Mouse (Mus musculus) limb, embryonic 15.5 days (tissue): ENCODE results near the gene Rab40b. TPM values are rescaled to one million over a fixed set of nuclear protein-coding genes. Genes with fewer than 3 reads are reported as not detected.

ENCODE experiments used
- ATAC-seq: fragments of 200-750 bp; cut with Nextera tagmentation; 2 replicates; pipeline ENCODE4 v1.8.0; 2017; ENCODE audit warnings: low read depth, moderate TSS enrichment; ENCODE audit not compliant: insufficient number of reproducible peaks, low FRiP score, low TSS enrichment
- H3K27ac ChIP-seq: fragments of 300-500 bp; sonication (generic); 2 replicates; pipeline ENCODE4 v1.5.1; 2015; ENCODE audit warnings: moderate library complexity, mild to moderate bottlenecking, inconsistent platforms
- H3K27me3 ChIP-seq: fragments of 300-500 bp; sonication (generic); 2 replicates; pipeline ENCODE4 v1.6.1; 2015; ENCODE audit warnings: inconsistent platforms
- H3K36me3 ChIP-seq: fragments of 300-500 bp; sonication (generic); 2 replicates; pipeline ENCODE4 v1.6.1; 2015; ENCODE audit warnings: inconsistent platforms
- H3K4me1 ChIP-seq: fragments of 300-500 bp; sonication (generic); 2 replicates; pipeline ENCODE4 v1.6.1; 2015; ENCODE audit warnings: inconsistent platforms
- H3K4me2 ChIP-seq: fragments of 300-500 bp; sonication (generic); 2 replicates; pipeline ENCODE4 v1.6.1; 2015; ENCODE audit warnings: mild to moderate bottlenecking, inconsistent platforms
- H3K4me3 ChIP-seq: fragments of 300-500 bp; sonication (generic); 2 replicates; pipeline ENCODE4 v1.5.1; 2015; ENCODE audit warnings: mild to moderate bottlenecking, inconsistent platforms
- H3K9ac ChIP-seq: fragments of 300-500 bp; sonication (generic); 2 replicates; pipeline ENCODE4 v1.6.1; 2015; ENCODE audit warnings: inconsistent platforms
- H3K9me3 ChIP-seq: fragments of 300-500 bp; sonication (generic); 2 replicates; pipeline ENCODE4 v1.6.1; 2016; ENCODE audit warnings: inconsistent platforms
- WGBS: fragments of 180-500 bp; shearing (Covaris S2); methylation state at CpG from one replicate; pipeline ENCODE4 v1.1.7; 2015; 5-methylcytosine and 5-hydroxymethylcytosine counted together
- polyA plus RNA-seq: library from polyadenylated mRNA; unstranded; fragments of >200 nt; fragmentation: Nextera tagmentation; extraction: Ambion mirVana; gene quantifications from 2 replicates; pipeline ENCODE4 v1.2.1, GENCODE M21; 2015

The Rab40b gene
- 18.6 and 37.5 TPM in 2 replicates for polyA plus RNA-seq

DNA sequence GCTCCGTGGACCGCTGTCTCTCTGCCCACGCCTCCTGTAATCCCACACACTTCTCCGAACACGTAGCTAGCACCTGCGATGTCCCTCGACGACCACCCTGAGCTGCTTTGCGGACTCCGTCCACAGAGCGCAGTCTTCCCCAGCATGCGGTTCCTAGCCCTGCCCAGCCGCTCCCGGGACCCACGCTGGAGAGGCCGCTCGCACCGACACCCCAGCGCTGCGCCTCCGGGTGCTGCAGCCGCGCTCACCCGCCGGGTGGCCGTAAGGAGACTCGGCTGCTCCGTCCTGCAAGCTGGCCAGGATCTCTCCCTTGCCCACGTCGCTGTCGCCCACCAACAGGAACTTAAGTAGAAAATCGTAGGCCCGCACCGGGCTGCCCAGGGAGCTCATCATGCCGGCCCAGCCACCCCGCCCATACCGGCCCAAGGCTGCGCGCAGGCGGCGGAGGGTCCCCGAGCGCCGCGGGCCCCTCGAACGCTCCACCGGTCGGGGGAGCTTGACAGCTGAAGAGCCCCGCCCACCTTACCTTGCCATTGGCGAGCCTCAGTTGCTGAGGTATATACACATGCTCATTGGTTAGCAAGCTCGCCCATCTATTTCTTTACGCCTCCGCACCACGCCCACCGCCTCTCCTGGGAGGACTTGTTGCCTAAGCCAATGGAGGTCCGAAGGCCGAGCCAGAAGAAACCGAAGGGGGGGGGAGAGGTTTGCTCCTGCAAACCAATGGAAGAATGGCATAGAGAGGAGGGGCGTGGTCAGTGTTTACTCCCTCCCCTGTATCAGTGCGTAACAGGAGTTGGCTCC is at the start of gene Rab40b:
TSS of gene Rab40b (minus strand) at position 502 of the 804 bp plus-strand sequence.
- Histone ChIP-seq H3K9ac (peak within 1 kb of the TSS; percentile 50), H3K27ac (peak within 1 kb of the TSS; percentile 44; the same call in 1 of the 2 replicates), H3K36me3 (no peaks in the 10 kb centered on the region), H3K4me3 (peak within 1 kb of the TSS; percentile 63), H3K27me3 (no peaks in the 10 kb centered on the region), H3K4me1 (peaks cover 16% of the 10 kb centered on the region), H3K4me2 (peak within 1 kb of the TSS; percentile 83), H3K9me3 (no peaks in the 10 kb centered on the region)
- 1% methylated on average over 61 of the region's 61 CpGs for WGBS
- ATAC-seq, result peak; percentile 99

DNA sequence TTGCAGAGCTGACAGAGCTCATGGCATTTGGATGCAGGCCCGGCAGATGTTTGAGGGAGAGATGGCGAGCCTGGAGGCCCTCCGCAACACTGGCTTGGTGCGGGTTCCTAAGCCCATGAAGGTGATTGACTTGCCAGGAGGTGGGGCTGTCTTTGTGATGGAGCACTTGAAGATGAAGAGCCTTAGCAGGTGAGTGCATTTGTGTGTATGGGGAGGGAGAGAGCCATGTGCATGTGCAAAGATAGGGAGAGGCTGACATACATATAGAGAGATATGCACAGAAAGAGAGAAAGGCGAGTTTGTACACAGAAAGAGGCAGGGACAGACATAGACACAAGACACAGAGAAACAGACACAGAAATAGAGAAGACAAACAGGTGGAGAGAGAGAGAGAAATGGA is 49.2 kb upstream of the Rab40b start:
- 72% methylated on average over 5 of the region's 5 CpGs for WGBS
- H3K4me1 ChIP-seq, result peaks cover 12% of the 10 kb centered on the region
- H3K9me3 ChIP-seq, result no peaks in the 10 kb centered on the region
- H3K36me3 ChIP-seq, result no peaks in the 10 kb centered on the region
- no peak overlapping the region for H3K4me3 ChIP-seq
- H3K4me2 ChIP-seq, result no peak overlapping the region
- H3K9ac ChIP-seq, result no peak overlapping the region
- no peak for ATAC-seq
- no peak overlapping the region for H3K27ac ChIP-seq
- H3K27me3 ChIP-seq, result no peaks in the 10 kb centered on the region

DNA sequence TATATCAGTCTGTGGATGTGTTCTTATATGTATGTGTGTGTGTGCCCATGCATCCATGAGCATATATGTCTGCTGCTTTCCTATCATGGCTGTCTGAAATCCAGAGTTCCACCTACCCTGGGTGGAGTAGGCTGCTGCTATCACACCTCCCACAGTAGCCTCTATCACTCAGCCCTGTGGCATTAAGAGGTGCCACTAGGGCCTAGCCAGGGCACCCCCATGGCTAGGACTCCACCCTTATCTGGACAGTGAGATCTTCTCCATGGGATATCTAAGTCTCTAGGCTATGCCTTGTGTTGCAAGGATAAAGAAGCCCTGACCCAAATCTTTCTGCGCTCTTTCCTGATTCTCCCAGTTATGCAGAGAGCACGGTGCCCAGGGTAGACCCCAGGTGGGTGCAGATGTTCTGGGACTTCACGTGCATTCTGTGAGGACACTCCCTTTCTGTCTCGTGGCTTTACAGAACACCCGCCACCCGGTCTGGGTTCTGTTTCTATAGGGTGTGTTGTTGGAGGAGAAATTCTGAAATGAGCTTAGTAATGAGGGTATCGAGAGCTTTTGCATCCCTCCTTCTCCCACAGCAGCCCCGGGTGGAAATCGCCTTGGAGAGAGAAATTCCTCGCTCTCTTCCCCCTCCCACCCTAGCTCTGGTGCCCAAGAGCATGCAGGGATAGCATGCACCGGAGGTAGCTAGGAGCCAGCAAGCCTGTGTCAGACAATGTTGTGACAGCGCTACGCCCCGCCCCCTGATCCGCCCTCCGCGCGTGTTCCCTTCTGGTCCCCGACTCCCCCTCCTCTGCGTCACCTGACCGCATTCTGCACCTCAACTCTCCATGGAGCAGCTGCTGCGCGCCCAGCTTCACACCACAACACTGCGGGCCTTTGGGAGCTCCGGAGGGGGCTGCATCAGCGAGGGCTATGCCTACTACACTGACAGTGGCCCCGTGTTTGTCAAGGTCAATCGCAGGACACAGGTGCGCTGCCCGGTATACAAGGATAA is 46.4 kb upstream of the Rab40b start, which contains the start of gene Fn3k:
TSS of gene Fn3k (plus strand) at position 758 of the 1,000 bp plus-strand sequence.
- H3K4me1 ChIP-seq, result peaks cover 12% of the 10 kb centered on the region
- no peaks in the 10 kb centered on the region for H3K9me3 ChIP-seq
- peak within 1 kb of the TSS; percentile 41 for H3K4me3 ChIP-seq
- H3K4me2 ChIP-seq, result peak within 1 kb of the TSS; percentile 87
- ATAC-seq, result peak; percentile 84
- no peak within 1 kb of the TSS for H3K27ac ChIP-seq
- H3K27me3 ChIP-seq, result no peaks in the 10 kb centered on the region
- 7% methylated on average over 29 of the region's 30 CpGs for WGBS
- peaks cover 6% of the 10 kb centered on the region for H3K36me3 ChIP-seq
- 0 out of 2 replicates have a peak within 1 kb of the TSS, but pooled peaks have one; percentile 29 for H3K9ac ChIP-seq

DNA sequence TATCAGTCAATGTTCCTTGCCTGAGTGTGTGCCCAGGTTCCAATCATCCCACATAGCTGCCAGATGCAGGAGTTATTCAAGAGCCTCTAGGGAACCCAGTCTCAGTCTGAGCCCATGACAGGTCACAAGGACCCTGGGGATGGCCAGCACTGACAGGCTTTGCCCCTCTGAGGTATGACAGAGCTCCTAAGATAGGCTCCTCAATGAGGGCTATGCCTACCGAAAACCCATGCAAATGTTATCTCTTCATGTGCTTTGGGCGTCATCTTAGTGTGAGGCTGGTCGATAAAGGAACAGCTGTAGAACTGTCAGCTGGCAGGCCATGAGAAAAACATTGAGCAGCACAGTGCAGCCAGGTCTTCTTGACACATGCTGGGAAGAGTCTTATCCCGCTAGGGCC is 45.3 kb upstream of the Rab40b start:
- Histone ChIP-seq H3K27me3 (no peaks in the 10 kb centered on the region), H3K27ac (no peak overlapping the region), H3K9me3 (no peaks in the 10 kb centered on the region), H3K4me1 (peaks cover 12% of the 10 kb centered on the region), H3K36me3 (peaks cover 17% of the 10 kb centered on the region), H3K9ac (no peak overlapping the region), H3K4me2 (no peak overlapping the region), H3K4me3 (no peak overlapping the region)
- 82% methylated on average over 4 of the region's 4 CpGs for WGBS
- no peak for ATAC-seq

DNA sequence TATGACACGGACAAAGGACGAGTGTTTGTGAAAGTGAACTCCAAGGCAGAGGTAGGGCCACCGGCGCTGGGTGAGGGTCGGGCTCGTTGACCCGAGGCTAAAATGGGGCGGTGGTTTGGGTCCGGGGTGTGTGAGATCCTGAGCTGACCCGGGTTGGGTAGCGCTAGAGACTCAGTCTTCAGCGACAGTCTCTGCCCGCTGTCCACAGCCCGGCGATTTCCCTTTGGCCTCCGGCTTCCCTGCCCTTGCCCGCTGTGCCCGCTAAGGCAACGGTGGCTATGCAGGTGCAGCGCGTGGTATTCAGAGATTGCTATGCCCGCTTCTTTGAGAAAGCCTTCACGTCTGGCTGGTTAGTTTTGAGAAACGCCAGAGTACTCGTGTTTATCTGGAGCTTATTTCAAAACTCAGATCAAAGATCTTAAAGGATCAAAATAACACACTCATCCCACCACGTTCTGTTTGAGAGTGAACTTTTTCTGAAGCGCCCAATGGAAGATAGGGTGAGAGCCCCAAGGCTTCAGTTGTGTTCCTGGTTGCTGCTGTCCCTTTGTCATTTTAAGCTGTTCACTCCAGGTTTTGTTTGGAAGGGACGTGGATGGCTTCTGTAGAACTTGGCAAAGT is 33.6 kb upstream of the Rab40b start:
- H3K27me3 ChIP-seq, result no peaks in the 10 kb centered on the region
- under 1% methylated on average over 28 of the region's 28 CpGs for WGBS
- H3K4me3 ChIP-seq, result peak overlapping the region; percentile 77
- H3K4me2 ChIP-seq, result peak overlapping the region; percentile 88
- H3K27ac ChIP-seq, result peak overlapping the region; percentile 72
- peaks cover 6% of the 10 kb centered on the region; the same call in 1 of the 2 replicates for H3K4me1 ChIP-seq
- no peaks in the 10 kb centered on the region for H3K36me3 ChIP-seq
- peak; percentile 42 for ATAC-seq
- peak overlapping the region; percentile 74 for H3K9ac ChIP-seq
- H3K9me3 ChIP-seq, result no peaks in the 10 kb centered on the region

DNA sequence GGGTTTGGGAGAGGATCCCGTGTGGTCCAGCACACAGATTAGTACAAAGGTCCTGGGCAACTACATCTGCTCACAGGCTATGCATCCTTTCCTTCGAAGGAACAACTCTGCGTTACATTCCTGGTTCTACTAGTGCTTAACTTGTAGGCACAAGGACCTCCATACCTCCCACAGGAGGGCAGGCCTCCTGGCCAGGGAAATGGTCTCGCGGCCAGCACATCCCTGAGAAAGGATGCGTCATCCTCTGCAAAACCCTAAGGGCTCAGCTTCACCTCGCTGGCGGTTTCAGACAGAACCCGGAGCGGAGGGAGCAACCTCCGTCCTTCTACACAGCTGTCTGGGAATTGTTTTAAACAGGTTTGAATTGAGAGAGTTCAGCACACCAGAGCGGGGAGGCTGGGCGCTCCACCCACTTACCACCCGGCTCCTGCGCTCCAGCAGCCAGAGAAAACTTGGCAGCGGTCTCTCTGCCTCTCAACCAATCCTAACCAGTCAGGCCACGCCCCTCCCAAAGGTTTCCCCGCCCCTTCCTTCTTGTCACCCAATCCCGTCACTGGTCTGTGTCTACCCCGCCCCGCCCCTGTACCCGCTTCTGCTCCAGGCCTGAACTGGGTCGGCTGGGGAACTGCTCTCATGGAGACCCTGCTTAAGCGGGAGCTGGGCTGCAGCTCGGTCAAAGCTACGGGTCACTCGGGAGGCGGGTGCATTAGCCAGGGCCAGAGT is 32.9 kb upstream of the Rab40b start, which contains the start of gene Fn3krp:
TSS of gene Fn3krp (plus strand) at position 572 of the 723 bp plus-strand sequence.
- ATAC-seq, result peak; percentile 100
- peak within 1 kb of the TSS; percentile 77 for H3K4me3 ChIP-seq
- H3K27ac ChIP-seq, result peak within 1 kb of the TSS; percentile 73
- H3K36me3 ChIP-seq, result no peaks in the 10 kb centered on the region
- peaks cover 6% of the 10 kb centered on the region; the same call in 1 of the 2 replicates for H3K4me1 ChIP-seq
- H3K9me3 ChIP-seq, result no peaks in the 10 kb centered on the region
- H3K9ac ChIP-seq, result peak within 1 kb of the TSS; percentile 74
- H3K4me2 ChIP-seq, result peak within 1 kb of the TSS; percentile 88
- no peaks in the 10 kb centered on the region for H3K27me3 ChIP-seq
- 1% methylated on average over 28 of the region's 28 CpGs for WGBS

DNA sequence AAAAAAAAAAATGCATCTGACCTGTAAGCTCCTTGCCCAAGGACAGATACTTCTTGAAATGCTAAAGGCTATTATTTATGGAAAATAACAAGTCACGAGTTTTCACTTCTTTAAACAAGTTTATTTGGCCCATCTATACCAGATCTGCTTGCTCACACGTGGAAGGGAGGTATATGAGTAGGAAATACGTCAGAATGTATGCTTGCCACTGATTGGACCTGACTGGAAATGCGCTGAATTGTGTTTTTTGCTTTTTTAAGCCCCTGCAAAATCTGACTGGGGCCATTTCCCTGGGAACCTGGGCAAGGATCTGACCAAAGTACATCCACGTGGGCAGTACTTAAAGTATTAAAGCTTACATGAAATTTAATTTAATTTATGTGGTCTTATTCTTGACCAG is 32.3 kb upstream of the Rab40b start:
- WGBS, result 46% methylated on average over 5 of the region's 5 CpGs

DNA sequence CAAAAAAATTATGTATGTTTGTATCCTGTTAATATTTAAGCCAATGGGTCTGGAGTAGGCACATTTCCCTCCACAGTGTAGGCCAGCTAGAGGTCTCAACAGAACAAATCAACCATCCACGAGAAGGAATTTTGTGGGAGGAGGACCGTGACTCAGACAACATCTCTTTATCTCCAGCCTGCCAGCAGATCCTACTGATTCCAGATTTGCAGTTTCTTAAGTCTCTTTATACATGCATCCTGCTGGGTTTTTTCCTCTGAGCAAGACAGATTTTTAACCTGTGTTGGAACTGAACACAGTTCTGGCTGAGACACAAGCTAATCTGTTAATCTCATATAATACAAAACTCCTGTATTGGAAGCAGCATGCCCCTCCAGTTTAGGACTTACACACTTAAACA is 30.9 kb upstream of the Rab40b start:
- no peak overlapping the region for H3K4me3 ChIP-seq
- no peak overlapping the region for H3K9ac ChIP-seq
- H3K36me3 ChIP-seq, result no peaks in the 10 kb centered on the region
- no peak for ATAC-seq
- H3K27me3 ChIP-seq, result no peaks in the 10 kb centered on the region
- no peaks in the 10 kb centered on the region for H3K9me3 ChIP-seq
- no peak overlapping the region for H3K4me2 ChIP-seq
- H3K4me1 ChIP-seq, result peaks cover 6% of the 10 kb centered on the region; the same call in 1 of the 2 replicates
- H3K27ac ChIP-seq, result no peak overlapping the region
- WGBS, result 79% methylated on average over 2 of the region's 2 CpGs

More for the DNA sequence above, 32.3 kb upstream of the Rab40b start:
- H3K4me3 ChIP-seq, result peak overlapping the region; percentile 77
- ATAC-seq, result no peak
- no peaks in the 10 kb centered on the region for H3K36me3 ChIP-seq
- H3K27ac ChIP-seq, result no peak overlapping the region
- no peaks in the 10 kb centered on the region for H3K27me3 ChIP-seq
- H3K4me1 ChIP-seq, result peaks cover 6% of the 10 kb centered on the region; the same call in 1 of the 2 replicates
- H3K4me2 ChIP-seq, result peak overlapping the region; percentile 88
- H3K9ac ChIP-seq, result no peak overlapping the region
- H3K9me3 ChIP-seq, result no peaks in the 10 kb centered on the region

DNA sequence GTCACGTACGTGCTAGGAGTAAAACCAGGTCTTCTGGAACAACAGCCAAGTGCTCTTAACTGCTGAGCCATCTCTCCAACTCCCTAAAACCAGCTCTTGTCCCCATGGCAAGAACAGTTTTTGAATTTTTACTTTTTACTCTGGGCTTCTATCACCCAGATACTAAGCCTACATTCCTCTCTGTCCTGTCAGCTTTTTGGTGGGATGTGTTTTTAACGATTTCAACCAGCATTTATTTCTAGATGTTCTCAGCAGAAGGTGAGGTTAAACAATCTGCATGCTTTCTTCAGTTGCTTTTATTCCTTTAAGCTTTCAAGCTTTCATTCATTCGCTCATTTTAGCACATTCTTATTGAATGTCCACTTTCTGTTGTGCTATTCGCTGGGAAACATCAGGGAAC is 29.9 kb upstream of the Rab40b start:
- Histone ChIP-seq H3K27me3 (no peaks in the 10 kb centered on the region), H3K9me3 (no peaks in the 10 kb centered on the region), H3K4me3 (no peak overlapping the region), H3K4me1 (peaks cover 6% of the 10 kb centered on the region; the same call in 1 of the 2 replicates), H3K9ac (no peak overlapping the region), H3K4me2 (no peak overlapping the region), H3K27ac (no peak overlapping the region), H3K36me3 (no peaks in the 10 kb centered on the region)
- 79% methylated on average over 5 of the region's 5 CpGs for WGBS
- ATAC-seq, result no peak

DNA sequence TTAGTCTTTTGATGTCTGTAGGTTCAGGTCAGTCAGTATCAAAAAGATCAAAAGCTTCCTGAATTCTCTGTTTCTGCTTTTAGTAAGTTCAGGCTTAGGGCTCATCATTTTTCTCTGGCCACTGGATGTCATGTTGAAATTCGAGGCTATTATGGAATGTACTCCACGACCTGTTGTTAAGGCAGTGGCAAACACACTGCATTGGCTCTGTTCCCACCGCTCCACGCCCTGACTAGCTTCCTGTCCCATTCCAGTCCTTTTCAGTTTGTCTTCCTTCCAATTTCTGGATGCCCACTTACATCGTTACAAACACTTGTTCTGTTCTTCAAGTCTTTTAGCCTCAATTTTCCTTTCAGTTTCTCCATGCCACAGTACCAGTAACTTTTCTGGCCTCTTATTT is 27.3 kb upstream of the Rab40b start:
- H3K27me3 ChIP-seq, result no peaks in the 10 kb centered on the region
- no peaks in the 10 kb centered on the region for H3K4me1 ChIP-seq
- 63% methylated on average over 5 of the region's 5 CpGs for WGBS
- no peaks in the 10 kb centered on the region for H3K9me3 ChIP-seq
- no peak overlapping the region for H3K9ac ChIP-seq
- H3K36me3 ChIP-seq, result no peaks in the 10 kb centered on the region
- H3K4me3 ChIP-seq, result no peak overlapping the region
- ATAC-seq, result no peak
- no peak overlapping the region for H3K27ac ChIP-seq
- H3K4me2 ChIP-seq, result no peak overlapping the region

DNA sequence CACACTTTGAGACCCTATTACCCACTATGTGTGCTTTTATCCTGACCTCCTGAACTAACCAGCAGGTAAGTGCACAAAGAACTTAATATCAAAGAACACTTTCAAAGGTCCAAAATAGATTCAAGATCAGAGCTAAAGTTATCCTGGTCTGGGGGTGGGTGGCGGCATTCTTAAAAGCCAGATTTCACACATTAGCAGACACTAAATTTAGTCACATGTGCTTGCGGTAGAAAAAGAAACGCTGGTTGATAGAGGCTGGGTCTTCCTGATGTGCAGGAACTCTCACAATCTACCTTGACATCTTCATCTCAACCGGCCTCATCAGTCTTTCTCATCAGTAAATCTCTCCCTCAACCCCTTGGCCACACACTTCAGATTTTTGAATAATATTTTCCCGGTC is 26.7 kb upstream of the Rab40b start:
- Histone ChIP-seq H3K27me3 (no peaks in the 10 kb centered on the region), H3K9ac (no peak overlapping the region), H3K4me1 (no peaks in the 10 kb centered on the region), H3K36me3 (no peaks in the 10 kb centered on the region), H3K4me3 (no peak overlapping the region), H3K27ac (no peak overlapping the region), H3K4me2 (no peak overlapping the region), H3K9me3 (no peaks in the 10 kb centered on the region)
- 83% methylated on average over 5 of the region's 5 CpGs for WGBS
- ATAC-seq, result no peak
